Mouse (Mus musculus) brown adipose tissue, adult 24 weeks (tissue): ENCODE data around the gene Sec31a. TPM values are rescaled to one million over a fixed set of nuclear protein-coding genes. Genes with fewer than 3 reads are reported as not detected.
A peak's percentile ranks its signal among the peaks of the same experiment; 100 is the strongest.
"Not testable (repeated sequence)": the region's sequence is repeated elsewhere in the genome, so short reads cannot be mapped to it uniquely, and the experiment has no call there.

Experiments
- H3K27ac ChIP-seq: fragments of 200-500 bp; replicated peaks from 2 replicates; pipeline ENCODE4 v1.5.1; 2012; ENCODE audit warnings: low read depth, mild to moderate bottlenecking, low read length
- H3K4me1 ChIP-seq: fragments of 200-500 bp; 2 replicates; pipeline ENCODE4 v1.6.1; 2012; ENCODE audit warnings: low read length, mixed read lengths; ENCODE audit not compliant: control insufficient read depth, insufficient read depth, insufficient read length
- H3K4me3 ChIP-seq: fragments of 200-500 bp; 2 replicates; pipeline ENCODE4 v1.5.1; 2012; ENCODE audit warnings: low read depth, mild to moderate bottlenecking, low read length, moderate library complexity; ENCODE audit not compliant: insufficient read depth
- polyA plus RNA-seq: library from polyadenylated mRNA; stranded (reverse); fragments of >200 nt; gene quantifications from 2 replicates; pipeline ENCODE4 v1.2.4, GENCODE M21; 2012; ENCODE audit not compliant: missing spikeins, insufficient read depth, insufficient read length

The Sec31a gene
- polyA plus RNA-seq, 1 experiment, result 89.8 TPM

- H3K4me1 ChIP-seq, H3K27ac ChIP-seq, H3K4me3 ChIP-seq: not testable (repeated sequence)
Measured at GRCm38 (mm10) chr5:100425823-100426222, 9.8 kb upstream of the Sec31a start.

- Histone ChIP-seq H3K4me3 (no peak overlapping the region), H3K27ac (no peak overlapping the region)
Measured at GRCm38 (mm10) chr5:100424252-100424651, 8.2 kb upstream of the Sec31a start.

GRCm38 (mm10) chr5:100423626-100424025 is 7.6 kb upstream of the Sec31a start:
- Histone ChIP-seq H3K4me1 (no peaks in the 10 kb centered on the region), H3K27ac (no peak overlapping the region), H3K4me3 (no peak overlapping the region)

More at GRCm38 (mm10) chr5:100424252-100424651, 8.2 kb upstream of the Sec31a start:
- no peaks in the 10 kb centered on the region for H3K4me1 ChIP-seq

- Histone ChIP-seq H3K27ac (no peak overlapping the region), H3K4me1 (peaks cover 3% of the 10 kb centered on the region; the same call in 1 of the 2 replicates)
Measured at GRCm38 (mm10) chr5:100418861-100419260, 2.8 kb upstream of the Sec31a start.

GRCm38 (mm10) chr5:100418077-100418476 is 2.0 kb upstream of the Sec31a start:
- no peak overlapping the region for H3K27ac ChIP-seq
- H3K4me3 ChIP-seq, result no peak overlapping the region
- H3K4me1 ChIP-seq, result peaks cover 5% of the 10 kb centered on the region; the same call in 1 of the 2 replicates

More at GRCm38 (mm10) chr5:100418861-100419260, 2.8 kb upstream of the Sec31a start:
- no peak overlapping the region for H3K4me3 ChIP-seq

GRCm38 (mm10) chr5:100414474-100415196 is 1.4 kb downstream of the Sec31a start:
- 0 out of 2 replicates have a peak overlapping the region, but pooled peaks have one; percentile 10 for H3K27ac ChIP-seq
- peak overlapping the region; percentile 31 for H3K4me3 ChIP-seq
- peaks cover 15% of the 10 kb centered on the region; the same call in 1 of the 2 replicates for H3K4me1 ChIP-seq

- Histone ChIP-seq H3K4me3 (no peak overlapping the region), H3K4me1 (peaks cover 15% of the 10 kb centered on the region; the same call in 1 of the 2 replicates), H3K27ac (no peak overlapping the region)
Measured at GRCm38 (mm10) chr5:100412886-100413285, 3.1 kb downstream of the Sec31a start.

- peaks cover 15% of the 10 kb centered on the region; the same call in 1 of the 2 replicates for H3K4me1 ChIP-seq
- no peak overlapping the region for H3K27ac ChIP-seq
- H3K4me3 ChIP-seq, result no peak overlapping the region
Measured at GRCm38 (mm10) chr5:100410281-100410680, 5.8 kb downstream of the Sec31a start.

GRCm38 (mm10) chr5:100408485-100408884 is 7.5 kb downstream of the Sec31a start:
- Histone ChIP-seq H3K4me3 (no peak overlapping the region), H3K27ac (no peak overlapping the region), H3K4me1 (peaks cover 11% of the 10 kb centered on the region; the same call in 1 of the 2 replicates)

GRCm38 (mm10) chr5:100396753-100397152 is 19.3 kb downstream of the Sec31a start:
- Histone ChIP-seq H3K4me1 (no peaks in the 10 kb centered on the region), H3K27ac (no peak overlapping the region), H3K4me3 (no peak overlapping the region)

- no peak overlapping the region for H3K27ac ChIP-seq
- no peaks in the 10 kb centered on the region for H3K4me1 ChIP-seq
- H3K4me3 ChIP-seq, result no peak overlapping the region
Measured at GRCm38 (mm10) chr5:100393681-100394080, 22.4 kb downstream of the Sec31a start.

- Histone ChIP-seq H3K27ac (no peak overlapping the region), H3K4me1 (no peaks in the 10 kb centered on the region), H3K4me3 (no peak overlapping the region)
Measured at GRCm38 (mm10) chr5:100392436-100392955, 23.5 kb downstream of the Sec31a start.

GRCm38 (mm10) chr5:100383782-100384510 is 32.1 kb downstream of the Sec31a start:
- no peak overlapping the region for H3K4me3 ChIP-seq
- H3K4me1 ChIP-seq, result no peaks in the 10 kb centered on the region; the same call in 1 of the 2 replicates
- no peak overlapping the region for H3K27ac ChIP-seq

- no peak overlapping the region for H3K4me3 ChIP-seq
- no peak overlapping the region for H3K27ac ChIP-seq
- no peaks in the 10 kb centered on the region; the same call in 1 of the 2 replicates for H3K4me1 ChIP-seq
Measured at GRCm38 (mm10) chr5:100381094-100381493, 34.9 kb downstream of the Sec31a start.

GRCm38 (mm10) chr5:100380277-100380676 is 35.8 kb downstream of the Sec31a start:
- Histone ChIP-seq H3K27ac (no peak overlapping the region), H3K4me1 (no peaks in the 10 kb centered on the region; the same call in 1 of the 2 replicates), H3K4me3 (no peak overlapping the region)
